Mouse (Mus musculus) neural tube, embryonic 13.5 days (tissue): ENCODE data around the gene Vipr1. TPM values are rescaled to one million over a fixed set of nuclear protein-coding genes. Genes with fewer than 3 reads are reported as not detected.
A peak's percentile ranks its signal among the peaks of the same experiment; 100 is the strongest.

Experiments
- ATAC-seq: fragments of 200-750 bp; cut with Nextera tagmentation; 2 replicates; pipeline ENCODE4 v1.8.0; 2017; ENCODE audit warnings: low read depth, mild to moderate bottlenecking, moderate TSS enrichment, moderate library complexity
- H3K27ac ChIP-seq: fragments of 300-500 bp; sonication (generic); replicated peaks from 2 replicates; pipeline ENCODE4 v1.5.1; 2015; ENCODE audit warnings: moderate library complexity, mild to moderate bottlenecking, inconsistent platforms
- H3K27me3 ChIP-seq: fragments of 300-500 bp; sonication (generic); 2 replicates; pipeline ENCODE4 v1.6.1; 2015; ENCODE audit warnings: mild to moderate bottlenecking, inconsistent platforms
- H3K36me3 ChIP-seq: fragments of 300-500 bp; sonication (generic); 2 replicates; pipeline ENCODE4 v1.6.1; 2015; ENCODE audit warnings: mild to moderate bottlenecking, inconsistent platforms
- H3K4me1 ChIP-seq: fragments of 300-500 bp; sonication (generic); replicated peaks from 2 replicates; pipeline ENCODE4 v1.6.1; 2015; ENCODE audit warnings: inconsistent platforms
- H3K4me2 ChIP-seq: fragments of 300-500 bp; sonication (generic); 2 replicates; pipeline ENCODE4 v1.6.1; 2015; ENCODE audit warnings: inconsistent platforms, mild to moderate bottlenecking, moderate library complexity
- H3K4me3 ChIP-seq: fragments of 300-500 bp; sonication (generic); 2 replicates; pipeline ENCODE4 v1.5.1; 2015; ENCODE audit warnings: mild to moderate bottlenecking, inconsistent platforms
- H3K9ac ChIP-seq: fragments of 300-500 bp; sonication (generic); 2 replicates; pipeline ENCODE4 v1.6.1; 2015; ENCODE audit warnings: moderate library complexity, mild to moderate bottlenecking, inconsistent platforms
- H3K9me3 ChIP-seq: fragments of 300-500 bp; sonication (generic); 2 replicates; pipeline ENCODE4 v1.6.1; 2016; ENCODE audit warnings: inconsistent platforms
- WGBS: fragments of 180-500 bp; shearing (Covaris S2); methylation state at CpG from one replicate; pipeline ENCODE4 v1.1.7; 2015; 5-methylcytosine and 5-hydroxymethylcytosine counted together
- polyA plus RNA-seq: library from polyadenylated mRNA; unstranded; fragments of >200 nt; fragmentation: Nextera tagmentation; extraction: Ambion mirVana; gene quantifications from 2 replicates; pipeline ENCODE4 v1.2.1, GENCODE M21; 2015

Vipr1 gene
- polyA plus RNA-seq, 1 experiment from 2014 or later = 0.25 TPM

DNA sequence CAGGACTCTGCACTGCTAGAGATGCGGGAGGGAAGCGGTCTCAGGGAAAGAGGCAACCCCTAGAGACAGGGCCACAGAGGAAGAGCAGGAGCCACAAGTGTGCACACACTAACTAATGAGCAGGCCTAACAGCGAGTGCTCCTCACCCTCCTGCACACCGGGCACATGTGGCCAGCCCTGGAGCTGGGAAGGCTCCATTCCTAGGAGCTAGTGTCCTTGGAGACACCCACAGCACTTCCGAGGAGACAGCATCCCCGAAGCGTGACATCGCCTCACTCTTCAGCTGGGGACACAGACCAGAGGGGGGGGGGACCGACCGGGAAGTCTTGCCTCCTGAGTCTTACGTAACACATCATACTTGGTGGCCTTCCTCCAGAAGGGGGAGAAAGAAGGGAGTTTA is 25.3 kb downstream of the Vipr1 start:
- no peak overlapping the region for H3K4me2 ChIP-seq
- no peak for ATAC-seq
- no peak overlapping the region for H3K4me3 ChIP-seq
- peaks cover 34% of the 10 kb centered on the region for H3K4me1 ChIP-seq
- no peaks in the 10 kb centered on the region for H3K9me3 ChIP-seq
- H3K27ac ChIP-seq = 0 out of 2 replicates have a peak overlapping the region, but pooled peaks have one; percentile 7
- H3K9ac ChIP-seq = no peak overlapping the region
- H3K36me3 ChIP-seq = no peaks in the 10 kb centered on the region
- WGBS = 63% methylated on average over 11 of the region's 11 CpGs
- peaks cover 39% of the 10 kb centered on the region for H3K27me3 ChIP-seq

GRCm38 (mm10) chr9:121669348-121669791 is 26.9 kb downstream of the Vipr1 start:
- peak; percentile 66 for ATAC-seq
- H3K9me3 ChIP-seq = no peaks in the 10 kb centered on the region
- no peak overlapping the region for H3K27ac ChIP-seq
- 1% methylated on average over 28 of the region's 28 CpGs for WGBS
- H3K4me1 ChIP-seq = peaks cover 34% of the 10 kb centered on the region
- no peaks in the 10 kb centered on the region for H3K36me3 ChIP-seq
- peak overlapping the region; percentile 38 for H3K4me3 ChIP-seq
- H3K27me3 ChIP-seq = peaks cover 39% of the 10 kb centered on the region
- H3K9ac ChIP-seq = peak overlapping the region; percentile 64
- H3K4me2 ChIP-seq = peak overlapping the region; percentile 65

GRCm38 (mm10) chr9:121671300-121671699 is 28.8 kb downstream of the Vipr1 start:
- H3K4me3 ChIP-seq = no peak overlapping the region
- H3K4me2 ChIP-seq = no peak overlapping the region
- H3K36me3 ChIP-seq = no peaks in the 10 kb centered on the region
- H3K9me3 ChIP-seq = no peaks in the 10 kb centered on the region
- no peak overlapping the region for H3K27ac ChIP-seq
- 23% methylated on average over 7 of the region's 7 CpGs for WGBS
- ATAC-seq = no peak; the same call in 1 of the 2 replicates
- H3K9ac ChIP-seq = no peak overlapping the region
- peaks cover 39% of the 10 kb centered on the region for H3K27me3 ChIP-seq
- H3K4me1 ChIP-seq = peaks cover 34% of the 10 kb centered on the region

DNA sequence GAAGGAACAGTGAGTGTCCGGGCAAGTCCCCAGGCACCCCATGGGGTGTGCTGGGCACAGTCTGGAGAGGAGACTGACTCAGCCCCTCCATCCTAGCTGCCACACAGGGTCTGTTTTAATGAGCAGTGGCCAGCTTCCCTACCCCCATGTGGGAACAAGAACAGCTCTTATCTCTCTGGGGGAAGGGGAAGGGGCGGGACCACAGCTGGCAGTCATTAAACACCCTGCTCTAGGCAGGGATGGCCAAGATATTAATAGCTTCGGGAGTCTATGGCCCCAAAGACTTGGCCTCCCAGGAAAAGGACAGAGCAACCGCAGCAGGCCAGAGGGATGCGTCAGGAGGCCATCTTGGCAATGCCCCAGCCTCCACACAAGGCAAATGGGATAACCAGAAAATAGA is 29.8 kb downstream of the Vipr1 start:
- H3K27me3 ChIP-seq = peaks cover 34% of the 10 kb centered on the region
- no peak overlapping the region for H3K4me2 ChIP-seq
- H3K9me3 ChIP-seq = no peaks in the 10 kb centered on the region
- 45% methylated on average over 5 of the region's 5 CpGs for WGBS
- no peak overlapping the region for H3K27ac ChIP-seq
- peaks cover 26% of the 10 kb centered on the region for H3K4me1 ChIP-seq
- no peak for ATAC-seq
- H3K36me3 ChIP-seq = no peaks in the 10 kb centered on the region
- no peak overlapping the region for H3K4me3 ChIP-seq
- no peak overlapping the region for H3K9ac ChIP-seq

DNA sequence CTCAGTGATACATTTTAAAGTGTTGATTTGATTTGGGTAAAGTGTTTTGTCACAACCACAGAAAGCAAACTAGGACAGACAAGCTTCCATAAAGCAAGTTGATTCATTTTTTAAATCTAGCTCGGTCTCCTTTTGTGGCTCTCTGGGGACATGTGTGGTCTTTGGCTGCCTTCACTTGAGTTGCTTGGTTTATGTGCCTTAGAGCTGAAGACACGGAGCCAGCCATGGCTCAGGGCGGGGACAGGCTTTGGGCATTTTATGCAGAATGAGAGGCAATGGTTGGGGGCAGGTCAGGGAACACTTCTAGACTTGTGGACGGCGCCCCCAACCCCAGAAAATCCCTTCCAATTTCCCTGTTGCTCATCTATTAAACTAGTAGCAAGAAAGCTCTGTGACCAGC is 31.2 kb downstream of the Vipr1 start:
- Histone ChIP-seq H3K27ac (no peak overlapping the region), H3K36me3 (no peaks in the 10 kb centered on the region), H3K27me3 (peaks cover 24% of the 10 kb centered on the region), H3K9ac (no peak overlapping the region), H3K4me1 (peaks cover 19% of the 10 kb centered on the region), H3K9me3 (no peaks in the 10 kb centered on the region), H3K4me2 (no peak overlapping the region), H3K4me3 (no peak overlapping the region)
- no peak for ATAC-seq
- WGBS = 81% methylated on average over 5 of the region's 5 CpGs

DNA sequence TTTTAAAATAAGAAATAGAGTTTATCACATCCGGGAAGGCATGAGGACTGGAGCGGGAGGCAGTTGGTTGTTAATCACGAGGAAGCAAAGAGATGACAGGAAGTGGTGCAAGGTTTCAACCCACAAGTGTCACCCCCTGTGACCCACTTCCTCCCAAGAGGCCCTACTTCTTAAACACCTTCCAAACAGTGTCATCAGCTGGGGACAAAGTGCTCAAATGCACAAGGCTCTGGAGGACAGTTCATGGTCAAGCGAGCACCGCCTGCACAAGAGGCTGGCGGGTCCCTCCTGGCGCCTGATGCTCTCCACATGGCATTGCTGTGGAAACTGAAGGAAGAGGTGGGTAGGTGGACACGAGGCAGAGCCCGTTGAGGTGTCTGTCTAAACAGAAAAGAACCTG is 32.5 kb downstream of the Vipr1 start:
- no peak for ATAC-seq
- Histone ChIP-seq H3K4me3 (no peak overlapping the region), H3K4me2 (no peak overlapping the region), H3K27me3 (peaks cover 12% of the 10 kb centered on the region), H3K36me3 (no peaks in the 10 kb centered on the region), H3K27ac (no peak overlapping the region), H3K4me1 (peaks cover 15% of the 10 kb centered on the region), H3K9ac (no peak overlapping the region), H3K9me3 (no peaks in the 10 kb centered on the region)
- 91% methylated on average over 9 of the region's 9 CpGs for WGBS

DNA sequence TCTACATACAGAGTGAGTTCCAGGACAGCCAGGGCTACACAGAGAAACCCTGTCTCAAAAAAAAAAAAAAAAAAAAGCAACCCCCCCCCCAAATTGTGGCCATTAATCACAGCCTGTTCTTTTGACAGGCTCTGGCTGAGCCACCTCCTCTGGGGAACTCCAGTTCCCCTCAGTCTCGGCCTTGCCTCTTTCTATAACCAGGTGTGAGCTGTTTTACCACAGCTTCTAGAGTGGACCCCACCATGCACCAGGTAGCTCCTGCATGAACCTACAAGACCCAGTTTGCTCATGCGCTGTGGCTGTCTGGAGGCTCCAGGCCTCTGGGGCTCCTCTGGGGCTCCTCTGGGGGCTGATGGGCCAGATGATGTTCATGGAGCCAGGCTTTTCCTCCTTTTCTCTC is 33.0 kb downstream of the Vipr1 start:
- Histone ChIP-seq H3K9ac (no peak overlapping the region), H3K27ac (no peak overlapping the region), H3K4me1 (peaks cover 10% of the 10 kb centered on the region), H3K36me3 (no peaks in the 10 kb centered on the region), H3K4me3 (no peak overlapping the region), H3K9me3 (no peaks in the 10 kb centered on the region), H3K27me3 (peaks cover 7% of the 10 kb centered on the region), H3K4me2 (no peak overlapping the region)
- ATAC-seq = no peak
- WGBS = 70% methylated on average over 2 of the region's 2 CpGs

GRCm38 (mm10) chr9:121677069-121677468 is 34.6 kb downstream of the Vipr1 start:
- Histone ChIP-seq H3K27me3 (no peaks in the 10 kb centered on the region), H3K36me3 (peaks cover 9% of the 10 kb centered on the region), H3K9me3 (no peaks in the 10 kb centered on the region), H3K9ac (no peak overlapping the region), H3K4me3 (no peak overlapping the region), H3K27ac (no peak overlapping the region), H3K4me1 (peaks cover 10% of the 10 kb centered on the region), H3K4me2 (no peak overlapping the region)
- ATAC-seq = no peak
- 81% methylated on average over 4 of the region's 4 CpGs for WGBS

GRCm38 (mm10) chr9:121677476-121677875 is 35.0 kb downstream of the Vipr1 start:
- H3K4me3 ChIP-seq = no peak overlapping the region
- WGBS = 81% methylated on average over 8 of the region's 8 CpGs
- no peak for ATAC-seq
- H3K9ac ChIP-seq = no peak overlapping the region
- H3K27ac ChIP-seq = no peak overlapping the region
- peaks cover 13% of the 10 kb centered on the region for H3K36me3 ChIP-seq
- no peak overlapping the region for H3K4me2 ChIP-seq
- peaks cover 10% of the 10 kb centered on the region for H3K4me1 ChIP-seq
- no peaks in the 10 kb centered on the region for H3K27me3 ChIP-seq
- no peaks in the 10 kb centered on the region for H3K9me3 ChIP-seq

- Histone ChIP-seq H3K4me2 (no peak overlapping the region), H3K4me1 (peaks cover 10% of the 10 kb centered on the region), H3K27me3 (no peaks in the 10 kb centered on the region), H3K36me3 (peaks cover 30% of the 10 kb centered on the region), H3K9ac (no peak overlapping the region), H3K9me3 (no peaks in the 10 kb centered on the region), H3K4me3 (no peak overlapping the region), H3K27ac (no peak overlapping the region)
- ATAC-seq = peak; percentile 66
- 16% methylated on average over 6 of the region's 6 CpGs for WGBS
Observed at GRCm38 (mm10) chr9:121679549-121679948, 37.0 kb downstream of the Vipr1 start.

GRCm38 (mm10) chr9:121681191-121681590 is 38.7 kb downstream of the Vipr1 start:
- no peaks in the 10 kb centered on the region for H3K9me3 ChIP-seq
- H3K4me1 ChIP-seq = peaks cover 10% of the 10 kb centered on the region
- no peak for ATAC-seq
- WGBS = 72% methylated on average over 8 of the region's 8 CpGs
- peaks cover 46% of the 10 kb centered on the region for H3K36me3 ChIP-seq
- H3K27ac ChIP-seq = no peak overlapping the region
- H3K4me2 ChIP-seq = no peak overlapping the region
- H3K27me3 ChIP-seq = no peaks in the 10 kb centered on the region
- no peak overlapping the region for H3K4me3 ChIP-seq
- no peak overlapping the region for H3K9ac ChIP-seq

GRCm38 (mm10) chr9:121682037-121682680 is 39.6 kb downstream of the Vipr1 start:
- Histone ChIP-seq H3K4me2 (no peak overlapping the region), H3K27me3 (no peaks in the 10 kb centered on the region), H3K36me3 (peaks cover 50% of the 10 kb centered on the region), H3K4me3 (no peak overlapping the region), H3K9ac (no peak overlapping the region), H3K4me1 (peaks cover 10% of the 10 kb centered on the region), H3K27ac (no peak overlapping the region), H3K9me3 (no peaks in the 10 kb centered on the region)
- no peak for ATAC-seq
- 79% methylated on average over 18 of the region's 18 CpGs for WGBS

GRCm38 (mm10) chr9:121684702-121685101 is 42.2 kb downstream of the Vipr1 start:
- peaks cover 73% of the 10 kb centered on the region for H3K36me3 ChIP-seq
- no peaks in the 10 kb centered on the region for H3K27me3 ChIP-seq
- no peak overlapping the region for H3K9ac ChIP-seq
- H3K9me3 ChIP-seq = no peaks in the 10 kb centered on the region
- no peak for ATAC-seq
- no peak overlapping the region for H3K4me2 ChIP-seq
- H3K27ac ChIP-seq = no peak overlapping the region
- no peak overlapping the region for H3K4me3 ChIP-seq
- H3K4me1 ChIP-seq = peaks cover 6% of the 10 kb centered on the region
- 86% methylated on average over 7 of the region's 7 CpGs for WGBS
